ENCODE assay signal across 8 mouse cellular contexts in the genomic region with DNA sequence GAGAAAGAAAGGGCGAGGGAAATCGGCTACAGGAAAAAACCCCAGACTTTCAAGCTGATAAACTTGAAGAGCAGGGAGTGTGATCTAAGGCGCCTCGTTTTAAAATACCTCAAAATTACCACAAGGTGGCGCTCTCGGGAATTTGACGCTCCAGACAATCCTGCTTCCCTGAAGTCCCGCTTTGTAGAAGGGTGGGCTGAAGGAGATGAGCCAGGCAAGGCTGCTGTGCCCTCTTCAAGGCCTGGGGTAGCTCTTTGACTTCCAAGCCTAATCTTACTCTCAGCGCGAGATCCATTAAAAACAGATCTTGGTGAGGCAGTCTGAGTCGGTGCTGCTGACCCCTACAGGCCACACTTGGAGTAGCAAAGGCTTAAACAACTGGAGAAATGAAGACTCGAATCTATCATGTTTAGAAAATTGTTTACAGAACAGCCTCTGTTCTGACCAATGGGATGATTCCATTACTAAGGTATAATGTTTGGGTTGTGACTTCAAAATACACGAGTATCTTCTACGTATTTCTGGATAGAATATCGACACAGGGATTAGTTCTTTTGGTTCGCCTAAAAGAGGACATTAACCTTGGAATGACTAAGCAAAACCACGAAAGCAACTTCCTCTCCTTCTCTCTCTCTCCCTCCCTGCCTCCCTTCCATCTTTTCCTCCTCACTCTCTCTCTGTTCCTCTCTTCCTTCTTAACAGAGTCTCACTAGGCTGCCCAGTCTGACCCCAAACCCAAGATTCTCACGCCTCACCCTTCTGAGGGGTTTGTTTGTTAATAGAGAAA.
DNase-seq lines count a peak whose midpoint lies in the region; ATAC-seq and TF ChIP-seq lines count a peak whose summit lies in the region.

No protein-coding gene starts in this region.

- peak; percentile 84 for DNase-seq in liver
- DNase-seq in monocyte, adult 2 months (ENCODE audit: low read depth in 1 of 2, low spot score in 2 of 2): peak; percentile 52 to 73
- peak; percentile 65 to 73 for DNase-seq in spleen, postnatal 14 days (ENCODE audit: low spot score in 2 of 2)

- H3K4me3 ChIP-seq in C2C12 (ENCODE audit: insufficient read depth, poor library complexity, severe bottlenecking): no peak overlapping the region
- H3K4me3 ChIP-seq in bone marrow macrophage, adult 2 months (ENCODE audit: insufficient read depth, low read length): peak overlapping the region; percentile 36
- peak overlapping the region; percentile 37 for H3K4me3 ChIP-seq in embryonic facial prominence, embryonic 15.5 days (replicated peaks)
- H3K4me3 ChIP-seq in heart, embryonic 11.5 days (ENCODE audit: low read depth, low read length): peak overlapping the region; percentile 36
- peak overlapping the region; percentile 42 for H3K4me3 ChIP-seq in kidney, embryonic 15.5 days (replicated peaks)

- WGBS in embryonic facial prominence, embryonic 15.5 days: 20% methylated on average over 18 of the region's 18 CpGs
- 21% methylated on average over 18 of the region's 18 CpGs for WGBS in heart, embryonic 11.5 days (ENCODE audit: insufficient replicate concordance)
- 24% methylated on average over 18 of the region's 18 CpGs for WGBS in kidney, embryonic 15.5 days

- peak overlapping the region; percentile 53 for H3K4me2 ChIP-seq in embryonic facial prominence, embryonic 15.5 days (replicated peaks)
- peak overlapping the region; percentile 70 for H3K4me2 ChIP-seq in heart, embryonic 11.5 days
- H3K4me2 ChIP-seq in kidney, embryonic 15.5 days: peak overlapping the region; percentile 67

- H3K4me1 ChIP-seq in bone marrow macrophage, adult 2 months (ENCODE audit: control insufficient read depth, insufficient read depth, low read length): peaks cover 17% of the 10 kb centered on the region
- no peaks in the 10 kb centered on the region for H3K4me1 ChIP-seq in embryonic facial prominence, embryonic 15.5 days
- no peaks in the 10 kb centered on the region for H3K4me1 ChIP-seq in heart, embryonic 11.5 days (ENCODE audit: control insufficient read depth, insufficient read depth, low read length)
- H3K4me1 ChIP-seq in kidney, embryonic 15.5 days: peaks cover 2% of the 10 kb centered on the region; the same call in 1 of the 2 replicates

- H3K27ac ChIP-seq in bone marrow macrophage, adult 2 months (ENCODE audit: insufficient read depth, low read depth, low read length): peak overlapping the region; percentile 93
- peak overlapping the region; percentile 52; the same call in 1 of the 2 replicates for H3K27ac ChIP-seq in embryonic facial prominence, embryonic 15.5 days (replicated peaks)
- no peak overlapping the region for H3K27ac ChIP-seq in heart, embryonic 11.5 days (ENCODE audit: low read depth, low read length)
- no peak overlapping the region for H3K27ac ChIP-seq in kidney, embryonic 15.5 days

- H3K27me3 ChIP-seq in C2C12 (ENCODE audit: control insufficient read depth, insufficient read depth, insufficient read length): no peaks in the 10 kb centered on the region
- no peaks in the 10 kb centered on the region for H3K27me3 ChIP-seq in embryonic facial prominence, embryonic 15.5 days
- no peaks in the 10 kb centered on the region for H3K27me3 ChIP-seq in heart, embryonic 11.5 days (ENCODE audit: control insufficient read depth, insufficient read depth, low read length)
- no peaks in the 10 kb centered on the region for H3K27me3 ChIP-seq in kidney, embryonic 15.5 days

- TF ChIP-seq POLR2A in bone marrow macrophage, adult 2 months (IDR thresholded peaks at IDR 0.05; ENCODE audit: borderline replicate concordance, low read depth, low read length): no peak

- no peaks in the 10 kb centered on the region for H3K9me3 ChIP-seq in embryonic facial prominence, embryonic 15.5 days (replicated peaks)
- H3K9me3 ChIP-seq in heart, embryonic 11.5 days (replicated peaks; ENCODE audit: control insufficient read depth, low read length): no peaks in the 10 kb centered on the region
- no peaks in the 10 kb centered on the region for H3K9me3 ChIP-seq in kidney, embryonic 15.5 days (replicated peaks)

- peak overlapping the region; percentile 40 for H3ac ChIP-seq in C2C12 (ENCODE audit: control insufficient read depth, insufficient read length, low read depth)

- H3K79me3 ChIP-seq in C2C12 (ENCODE audit: low read depth): no peaks in the 10 kb centered on the region

- peak; percentile 29; the same call in 1 of the 2 replicates for ATAC-seq in embryonic facial prominence, embryonic 15.5 days (ENCODE audit: insufficient number of reproducible peaks, low FRiP score, low TSS enrichment, low read depth)
- ATAC-seq in heart, embryonic 11.5 days (replicated peaks; ENCODE audit: insufficient number of reproducible peaks, low FRiP score, low TSS enrichment): peak; percentile 67
- ATAC-seq in kidney, embryonic 15.5 days (replicated peaks; ENCODE audit: low FRiP score): peak; percentile 91

- no peak for TF ChIP-seq CTCF in C2C12 (IDR thresholded peaks at IDR 0.05; ENCODE audit: control insufficient read depth, insufficient read depth, insufficient read length)
- peak; percentile 100 for TF ChIP-seq CTCF in bone marrow macrophage, adult 2 months (IDR thresholded peaks at IDR 0.05; ENCODE audit: low read depth, low read length)

- H3K36me3 ChIP-seq in C2C12 (ENCODE audit: control insufficient read depth, insufficient read depth): no peaks in the 10 kb centered on the region
- no peaks in the 10 kb centered on the region for H3K36me3 ChIP-seq in embryonic facial prominence, embryonic 15.5 days
- H3K36me3 ChIP-seq in heart, embryonic 11.5 days (ENCODE audit: control insufficient read depth, insufficient read depth, low read length): no peaks in the 10 kb centered on the region
- no peaks in the 10 kb centered on the region for H3K36me3 ChIP-seq in kidney, embryonic 15.5 days

- no peaks in the 10 kb centered on the region for H3K79me2 ChIP-seq in C2C12 (ENCODE audit: control insufficient read depth, insufficient read depth)

- no peak overlapping the region for H3K9ac ChIP-seq in embryonic facial prominence, embryonic 15.5 days
- H3K9ac ChIP-seq in heart, embryonic 11.5 days (ENCODE audit: low read depth, low read length): 0 out of 2 replicates have a peak overlapping the region, but pooled peaks have one; percentile 60
- H3K9ac ChIP-seq in kidney, embryonic 15.5 days: no peak overlapping the region

TF ChIP-seq in C2C12, 6 proteins besides CTCF, POLR2A, EP300 and RAD21:
- TF ChIP-seq MAX (IDR thresholded peaks at IDR 0.05) (no peak), CEBPB (IDR thresholded peaks at IDR 0.05; ENCODE audit: low read depth) (no peak), FOSL1 (IDR thresholded peaks at IDR 0.05; ENCODE audit: insufficient read depth, low read length, poor library complexity, severe bottlenecking) (no peak), MYOG (IDR thresholded peaks at IDR 0.05; ENCODE audit: control insufficient read depth, extremely low read depth, insufficient read length) (no peak), USF1 (IDR thresholded peaks at IDR 0.05; ENCODE audit: low read depth) (no peak), MYOD1 (IDR thresholded peaks at IDR 0.05; ENCODE audit: control insufficient read depth, insufficient read length, low read depth) (no peak)

Comparison
In these comparisons a context has a peak if more than half of its experiments do, and no peak if none do; other contexts are left out.
1. H3K27ac ChIP-seq: peak in bone marrow macrophage, adult 2 months (single experiment) and embryonic facial prominence, embryonic 15.5 days (single experiment); none in heart, embryonic 11.5 days (single experiment) and kidney, embryonic 15.5 days (single experiment).
2. ATAC-seq: peak in every context shown above with its lines; median percentile 91 in kidney, embryonic 15.5 days; 67 in heart, embryonic 11.5 days; 29 in embryonic facial prominence, embryonic 15.5 days.
3. Peak in every context shown above with its lines, with median percentiles within 50 percentile points of each other: H3K4me2 ChIP-seq and DNase-seq.